Mouse (Mus musculus) adrenal gland, postnatal 36 days (tissue): ENCODE measurements at regions not wholly inside any gene's neighbourhood (a gene's known extent, or its start where the extent isn't known, plus 50 kb on each side); places are given as distances from the start of the nearest gene placed in this dataset.
"Not testable (repeated sequence)": the region's sequence is repeated elsewhere in the genome, so short reads cannot be mapped to it uniquely, and the experiment has no call there.

Experiments
- DNase-seq, 2 experiments: peaks; one replicate each; pipeline ENCODE4 v3.0.0; 2021; ENCODE audit warnings: mixed read lengths in 1 of 2

- DNase-seq = peak in 1 of 2 experiments; percentile 3
Observed at GRCm38 (mm10) chr3:157371509-157371908, 162.5 kb upstream of the Zranb2 start.

GRCm38 (mm10) chr3:157373333-157373732, 160.6 kb upstream of the Zranb2 start:
- DNase-seq = no peak

GRCm38 (mm10) chr3:157374178-157374577, 159.8 kb upstream of the Zranb2 start:
- DNase-seq = no peak

GRCm38 (mm10) chr3:157377531-157377930, 156.4 kb upstream of the Zranb2 start:
- no peak for DNase-seq

GRCm38 (mm10) chr3:157378127-157378526, 155.8 kb upstream of the Zranb2 start:
- DNase-seq = no peak

- no peak for DNase-seq
Observed at GRCm38 (mm10) chr3:157391835-157392234, 142.1 kb upstream of the Zranb2 start.

GRCm38 (mm10) chr3:157393903-157394302, 140.1 kb upstream of the Zranb2 start:
- no peak for DNase-seq

- DNase-seq = no peak
Observed at GRCm38 (mm10) chr3:157399909-157400308, 134.1 kb upstream of the Zranb2 start.

GRCm38 (mm10) chr3:157404054-157404453, 129.9 kb upstream of the Zranb2 start:
- no peak for DNase-seq

- not testable (repeated sequence) for DNase-seq
Observed at GRCm38 (mm10) chr3:157423447-157423846, 110.5 kb upstream of the Zranb2 start.

- DNase-seq = no peak
Observed at GRCm38 (mm10) chr3:157426720-157427119, 107.2 kb upstream of the Zranb2 start.

- DNase-seq = peak in 1 of 2 experiments; percentile 18
Observed at GRCm38 (mm10) chr3:157449794-157450193, 84.2 kb upstream of the Zranb2 start.

GRCm38 (mm10) chr3:157471600-157471999, 62.4 kb upstream of the Zranb2 start:
- no peak for DNase-seq

GRCm38 (mm10) chr3:157472674-157473073, 61.3 kb upstream of the Zranb2 start:
- DNase-seq = no peak

GRCm38 (mm10) chr3:157477731-157478130, 56.2 kb upstream of the Zranb2 start:
- DNase-seq = no peak
